Mouse (Mus musculus) kidney, embryonic 16.5 days (tissue): Measurements from ENCODE around the gene Ipo13. TPM values are rescaled to one million over a fixed set of nuclear protein-coding genes. Genes with fewer than 3 reads are reported as not detected.

ENCODE experiments used
- ATAC-seq: fragments of 200-750 bp; cut with Nextera tagmentation; 2 replicates; pipeline ENCODE4 v1.8.0; 2017; ENCODE audit warnings: moderate TSS enrichment; ENCODE audit not compliant: low FRiP score, low TSS enrichment
- H3K27ac ChIP-seq: fragments of 300-500 bp; sonication (generic); 2 replicates; pipeline ENCODE4 v1.5.1; 2014; ENCODE audit warnings: low read length
- H3K27me3 ChIP-seq: fragments of 300-500 bp; sonication (generic); 2 replicates; pipeline ENCODE4 v1.6.1; 2014; ENCODE audit warnings: low read length, control low read depth, mixed read lengths; ENCODE audit not compliant: insufficient read depth
- H3K36me3 ChIP-seq: fragments of 300-500 bp; sonication (generic); 2 replicates; pipeline ENCODE4 v1.6.1; 2014; ENCODE audit warnings: low read length, control low read depth, mixed read lengths; ENCODE audit not compliant: insufficient read depth
- H3K4me1 ChIP-seq: fragments of 300-500 bp; sonication (generic); 2 replicates; pipeline ENCODE4 v1.6.1; 2014; ENCODE audit warnings: low read length, control low read depth, mixed read lengths; ENCODE audit not compliant: insufficient read depth
- H3K4me2 ChIP-seq: fragments of 300-500 bp; sonication (generic); replicated peaks from 2 replicates; pipeline ENCODE4 v1.6.1; 2014; ENCODE audit warnings: low read depth, low read length
- H3K4me3 ChIP-seq: fragments of 300-500 bp; sonication (generic); 2 replicates; pipeline ENCODE4 v1.5.1; 2014; ENCODE audit warnings: mild to moderate bottlenecking, low read length
- H3K9ac ChIP-seq: fragments of 300-500 bp; sonication (generic); replicated peaks from 2 replicates; pipeline ENCODE4 v1.6.1; 2014; ENCODE audit warnings: low read length
- H3K9me3 ChIP-seq: fragments of 300-500 bp; sonication (generic); 2 replicates; pipeline ENCODE4 v1.6.1; 2016; ENCODE audit warnings: low read length, control low read depth
- WGBS: fragments of 180-500 bp; shearing (Covaris S2); extraction: QIAGEN DNeasy Blood & Tissue Kit; methylation state at CpG from one replicate; pipeline ENCODE4 v1.1.7; 2014; 5-methylcytosine and 5-hydroxymethylcytosine counted together
- polyA plus RNA-seq: library from polyadenylated mRNA; unstranded; fragments of >200 nt; fragmentation: Nextera tagmentation; extraction: Ambion mirVana; gene quantifications from 2 replicates; pipeline ENCODE4 v1.2.1, GENCODE M21; 2015

Ipo13 gene
- polyA plus RNA-seq, 1 experiment from 2014 or later, result 52.9 TPM

DNA sequence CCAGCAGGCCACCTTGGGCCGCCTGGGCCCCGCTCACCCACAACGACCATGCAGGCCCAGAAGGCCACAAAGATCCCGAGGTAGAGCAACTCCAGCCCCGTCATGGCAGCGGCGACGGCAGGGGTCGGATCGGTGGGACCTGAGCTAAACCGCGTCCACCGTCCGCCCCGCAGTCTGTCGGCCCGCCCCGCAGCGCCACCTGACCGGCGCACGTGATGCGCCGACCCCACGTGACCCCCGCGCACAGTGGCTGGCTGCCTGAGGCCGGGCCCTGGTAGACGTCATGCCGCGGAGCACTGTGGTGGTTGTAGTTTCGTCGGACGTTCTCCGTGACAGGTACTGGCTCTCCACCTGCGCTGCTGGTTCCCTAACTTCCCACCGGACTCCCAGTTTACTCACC lies 27.7 kb downstream of the Ipo13 start, which contains the start of gene Atp6v0b:
Gene Atp6v0b, minus strand, starts transcription at position 201 of the 400 bp plus-strand sequence.
- H3K27ac ChIP-seq, result peak within 1 kb of the TSS; percentile 54

GRCm38 (mm10) chr4:117886644-117887043 lies 28.2 kb downstream of the Ipo13 start:
- WGBS, result 2% methylated on average over 16 of the region's 24 CpGs
- Histone ChIP-seq H3K4me2 (peak overlapping the region; percentile 91), H3K27me3 (no peaks in the 10 kb centered on the region), H3K9me3 (no peaks in the 10 kb centered on the region), H3K4me3 (peak overlapping the region; percentile 93), H3K4me1 (peaks cover 36% of the 10 kb centered on the region), H3K9ac (peak overlapping the region; percentile 88), H3K27ac (peak overlapping the region; percentile 54), H3K36me3 (peaks cover 14% of the 10 kb centered on the region; the same call in 1 of the 2 replicates)
- 0 out of 2 replicates have a peak, but pooled peaks have one; percentile 2 for ATAC-seq

More for the DNA sequence above, 27.7 kb downstream of the Ipo13 start, which contains the start of gene Atp6v0b:
- whole genome bisulfite sequencing, result under 1% methylated on average over 37 of the region's 37 CpGs
- Histone ChIP-seq H3K27me3 (no peaks in the 10 kb centered on the region), H3K4me3 (peak within 1 kb of the TSS; percentile 93), H3K9me3 (no peaks in the 10 kb centered on the region), H3K4me1 (peaks cover 34% of the 10 kb centered on the region), H3K4me2 (peak within 1 kb of the TSS; percentile 91), H3K9ac (peak within 1 kb of the TSS; percentile 88), H3K36me3 (peaks cover 14% of the 10 kb centered on the region; the same call in 1 of the 2 replicates)
- peak; percentile 88 for ATAC-seq

GRCm38 (mm10) chr4:117885994-117886393 lies 28.8 kb downstream of the Ipo13 start:
- peaks cover 32% of the 10 kb centered on the region for H3K4me1 ChIP-seq
- WGBS, result 71% methylated on average over 9 of the region's 9 CpGs

GRCm38 (mm10) chr4:117885093-117885492 lies 29.7 kb downstream of the Ipo13 start:
- H3K4me2 ChIP-seq, result no peak overlapping the region
- no peak overlapping the region for H3K4me3 ChIP-seq
- no peak overlapping the region for H3K9ac ChIP-seq
- WGBS, result 95% methylated on average over 10 of the region's 10 CpGs
- no peaks in the 10 kb centered on the region for H3K9me3 ChIP-seq
- peaks cover 28% of the 10 kb centered on the region for H3K4me1 ChIP-seq
- no peaks in the 10 kb centered on the region for H3K27me3 ChIP-seq
- H3K27ac ChIP-seq, result no peak overlapping the region
- ATAC-seq, result no peak
- peaks cover 13% of the 10 kb centered on the region for H3K36me3 ChIP-seq

More at GRCm38 (mm10) chr4:117885994-117886393, 28.8 kb downstream of the Ipo13 start:
- no peaks in the 10 kb centered on the region for H3K27me3 ChIP-seq
- ATAC-seq, result no peak
- H3K27ac ChIP-seq, result no peak overlapping the region
- H3K4me3 ChIP-seq, result peak overlapping the region; percentile 93; the same call in 1 of the 2 replicates
- peaks cover 14% of the 10 kb centered on the region for H3K36me3 ChIP-seq
- no peaks in the 10 kb centered on the region for H3K9me3 ChIP-seq
- H3K4me2 ChIP-seq, result peak overlapping the region; percentile 91
- H3K9ac ChIP-seq, result no peak overlapping the region

GRCm38 (mm10) chr4:117884146-117884545 lies 30.7 kb downstream of the Ipo13 start:
- ATAC-seq, result no peak
- H3K9ac ChIP-seq, result no peak overlapping the region
- H3K4me2 ChIP-seq, result no peak overlapping the region
- H3K4me3 ChIP-seq, result peak overlapping the region; percentile 73; the same call in 1 of the 2 replicates
- H3K27me3 ChIP-seq, result no peaks in the 10 kb centered on the region
- peaks cover 28% of the 10 kb centered on the region for H3K4me1 ChIP-seq
- 92% methylated on average over 1 of the region's 1 CpGs for WGBS
- no peaks in the 10 kb centered on the region for H3K9me3 ChIP-seq
- H3K36me3 ChIP-seq, result peaks cover 10% of the 10 kb centered on the region
- no peak overlapping the region for H3K27ac ChIP-seq

- Histone ChIP-seq H3K4me3 (peak within 1 kb of the TSS; percentile 73), H3K4me1 (peaks cover 34% of the 10 kb centered on the region), H3K9ac (peak within 1 kb of the TSS; percentile 90), H3K9me3 (no peaks in the 10 kb centered on the region), H3K36me3 (peaks cover 11% of the 10 kb centered on the region), H3K4me2 (peak within 1 kb of the TSS; percentile 91), H3K27me3 (no peaks in the 10 kb centered on the region), H3K27ac (peak within 1 kb of the TSS; percentile 23; the same call in 1 of the 2 replicates)
- peak; percentile 53 for ATAC-seq
- WGBS, result under 1% methylated on average over 81 of the region's 103 CpGs
Measured at GRCm38 (mm10) chr4:117882701-117883691, 31.8 kb downstream of the Ipo13 start, which contains the start of gene B4galt2. B4galt2 (minus strand) TSS chr4:117883487.

DNA sequence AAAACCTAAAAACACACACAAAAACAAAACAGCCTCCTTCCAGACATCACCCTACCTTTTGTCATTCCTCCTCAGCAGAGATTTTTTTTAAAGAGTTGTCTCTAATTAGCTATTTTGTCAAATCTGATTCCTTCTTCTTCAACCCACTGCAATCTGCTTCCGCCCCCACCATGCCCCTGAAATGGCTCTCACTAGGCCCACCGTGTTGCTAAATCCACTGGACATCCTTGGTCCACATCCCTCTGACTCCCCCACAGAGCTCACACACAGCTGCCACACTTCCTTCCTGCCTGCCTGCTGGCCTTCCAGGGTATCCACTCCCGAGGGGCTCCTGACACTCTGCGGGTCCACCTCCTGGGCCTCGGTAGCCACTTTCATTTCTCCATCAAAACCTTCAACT lies 36.1 kb downstream of the Ipo13 start:
- H3K27ac ChIP-seq, result no peak overlapping the region
- no peak overlapping the region for H3K4me3 ChIP-seq
- H3K9ac ChIP-seq, result no peak overlapping the region
- ATAC-seq, result no peak
- WGBS, result 50% methylated on average over 5 of the region's 5 CpGs
- no peak overlapping the region for H3K4me2 ChIP-seq
- peaks cover 19% of the 10 kb centered on the region for H3K4me1 ChIP-seq
- peaks cover 15% of the 10 kb centered on the region for H3K36me3 ChIP-seq
- H3K9me3 ChIP-seq, result no peaks in the 10 kb centered on the region
- no peaks in the 10 kb centered on the region for H3K27me3 ChIP-seq

- Histone ChIP-seq H3K36me3 (peaks cover 19% of the 10 kb centered on the region), H3K9ac (no peak overlapping the region), H3K4me2 (no peak overlapping the region), H3K9me3 (no peaks in the 10 kb centered on the region), H3K4me1 (peaks cover 15% of the 10 kb centered on the region), H3K27ac (no peak overlapping the region), H3K27me3 (no peaks in the 10 kb centered on the region), H3K4me3 (no peak overlapping the region)
- ATAC-seq, result no peak
- 27% methylated on average over 10 of the region's 10 CpGs for WGBS
Measured at GRCm38 (mm10) chr4:117878301-117878700, 36.5 kb downstream of the Ipo13 start.

DNA sequence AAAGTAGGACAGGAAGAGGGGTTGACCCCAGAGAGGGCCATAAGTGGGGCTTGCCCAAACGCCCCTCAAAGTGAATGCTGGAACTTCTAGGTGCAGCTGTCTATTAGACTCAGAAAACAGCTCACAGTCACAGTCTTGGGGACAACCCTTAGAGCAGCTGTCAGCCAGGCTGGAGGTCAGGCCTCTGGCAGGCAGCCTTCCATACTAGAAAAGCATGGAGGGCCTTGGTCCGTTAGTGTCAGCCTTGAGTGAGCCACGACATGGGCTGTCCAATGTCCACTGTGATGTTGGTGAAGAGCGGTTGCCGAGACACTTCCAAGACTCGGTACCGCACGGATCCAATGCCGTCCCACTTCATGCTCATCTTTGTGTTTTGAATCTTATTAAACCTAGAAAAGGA lies 41.2 kb downstream of the Ipo13 start:
- peaks cover 17% of the 10 kb centered on the region for H3K4me1 ChIP-seq
- H3K4me2 ChIP-seq, result no peak overlapping the region
- no peak for ATAC-seq
- no peak overlapping the region for H3K4me3 ChIP-seq
- no peaks in the 10 kb centered on the region for H3K9me3 ChIP-seq
- H3K9ac ChIP-seq, result no peak overlapping the region
- no peak overlapping the region for H3K27ac ChIP-seq
- H3K36me3 ChIP-seq, result peaks cover 16% of the 10 kb centered on the region
- H3K27me3 ChIP-seq, result no peaks in the 10 kb centered on the region
- 90% methylated on average over 9 of the region's 9 CpGs for WGBS
